Mouse (Mus musculus): Measurements from ENCODE around the gene Klhl30. TPM values are rescaled to one million over a fixed set of nuclear protein-coding genes. Genes with fewer than 3 reads are reported as not detected.
A peak's percentile ranks its signal among the peaks of the same experiment; 100 is the strongest.

Gene Klhl30
- polyA plus RNA-seq, 1 experiment, result 0.21 TPM

DNA sequence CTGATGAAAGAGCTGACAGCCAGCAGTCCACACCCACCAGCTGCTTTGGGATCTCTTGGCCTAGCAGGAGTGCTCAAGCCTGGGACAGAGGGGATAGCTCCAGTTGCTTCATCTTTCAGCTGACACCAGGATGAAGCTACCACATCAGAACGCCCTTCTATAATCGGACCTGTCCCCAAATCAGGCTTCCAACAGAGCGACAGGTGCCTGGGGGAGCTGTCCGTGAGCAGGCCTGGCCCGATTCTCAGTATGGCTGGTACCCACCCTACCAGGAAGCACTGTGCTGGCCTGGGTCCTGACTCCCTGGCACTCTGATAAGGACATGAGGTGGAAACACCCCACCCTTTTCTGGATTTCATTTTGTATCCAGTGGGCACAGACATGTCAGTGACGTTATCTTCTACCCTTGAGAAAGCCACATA, 22.6 kb downstream of the Klhl30 start:
- Histone ChIP-seq H3K36me3 (ENCODE audit: control insufficient read depth, insufficient read depth, low read length) (peaks cover 1% of the 10 kb centered on the region; the same call in 1 of the 2 replicates), H3K4me1 (ENCODE audit: control insufficient read depth, insufficient read depth, low read length) (no peaks in the 10 kb centered on the region), H3K4me3 (ENCODE audit: control insufficient read depth, low read depth, low read length) (no peak overlapping the region), H3K27me3 (ENCODE audit: control insufficient read depth, insufficient read depth, low read length) (no peaks in the 10 kb centered on the region), H3K27ac (ENCODE audit: control insufficient read depth, insufficient read depth, low read depth, low read length) (no peak overlapping the region)
- TF ChIP-seq POLR2A (IDR thresholded peaks at IDR 0.05; ENCODE audit: control insufficient read depth, low read depth, low read length), result no peak
- no peak for TF ChIP-seq CTCF (IDR thresholded peaks at IDR 0.05; ENCODE audit: control insufficient read depth, insufficient read depth, insufficient replicate concordance, low read depth, low read length)

DNA sequence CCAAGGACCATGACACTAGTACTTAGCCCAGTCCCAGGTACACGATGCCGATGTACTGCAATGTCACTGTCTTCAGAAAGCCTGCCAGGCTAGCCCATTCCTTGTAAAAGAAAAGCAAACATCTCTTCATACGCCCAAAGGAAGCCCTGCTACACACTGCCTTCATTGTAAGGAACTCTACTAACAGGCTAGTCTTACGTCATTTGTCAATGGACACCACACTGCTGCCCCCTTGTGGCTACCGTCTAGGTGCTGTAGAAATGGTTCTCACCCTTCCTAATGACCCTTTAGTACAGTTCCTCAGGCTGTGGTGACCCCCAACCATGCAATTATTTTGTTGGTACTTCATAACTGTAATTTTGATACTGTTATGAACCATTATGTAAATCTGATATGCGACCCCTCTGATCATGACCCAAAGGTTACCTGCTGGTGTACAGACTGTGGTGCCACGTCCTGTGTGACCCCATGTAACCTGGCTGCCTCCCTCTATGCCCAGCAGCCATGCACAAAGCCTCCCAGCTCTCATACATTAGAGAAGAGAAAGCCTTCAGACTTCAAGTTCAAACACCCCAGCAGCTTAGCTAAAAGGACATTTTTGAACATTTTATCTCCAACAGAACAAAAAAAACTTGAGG, 29.8 kb downstream of the Klhl30 start:
- Histone ChIP-seq H3K27ac (ENCODE audit: control insufficient read depth, insufficient read depth, low read depth, low read length) (no peak overlapping the region), H3K36me3 (ENCODE audit: control insufficient read depth, insufficient read depth, low read length) (peaks cover 4% of the 10 kb centered on the region), H3K4me3 (ENCODE audit: control insufficient read depth, low read depth, low read length) (no peak overlapping the region), H3K4me1 (ENCODE audit: control insufficient read depth, insufficient read depth, low read length) (no peaks in the 10 kb centered on the region), H3K27me3 (ENCODE audit: control insufficient read depth, insufficient read depth, low read length) (no peaks in the 10 kb centered on the region)
- no peak for TF ChIP-seq POLR2A (IDR thresholded peaks at IDR 0.05; ENCODE audit: control insufficient read depth, low read depth, low read length)
- no peak; the same call in 1 of the 2 replicates for TF ChIP-seq CTCF (IDR thresholded peaks at IDR 0.05; ENCODE audit: control insufficient read depth, insufficient read depth, insufficient replicate concordance, low read depth, low read length)

- Histone ChIP-seq H3K27ac (ENCODE audit: control insufficient read depth, insufficient read depth, low read depth, low read length) (no peak overlapping the region), H3K27me3 (ENCODE audit: control insufficient read depth, insufficient read depth, low read length) (no peaks in the 10 kb centered on the region), H3K36me3 (ENCODE audit: control insufficient read depth, insufficient read depth, low read length) (peaks cover 4% of the 10 kb centered on the region), H3K4me1 (ENCODE audit: control insufficient read depth, insufficient read depth, low read length) (no peaks in the 10 kb centered on the region), H3K4me3 (ENCODE audit: control insufficient read depth, low read depth, low read length) (no peak overlapping the region)
- TF ChIP-seq CTCF (IDR thresholded peaks at IDR 0.05; ENCODE audit: control insufficient read depth, insufficient read depth, insufficient replicate concordance, low read depth, low read length), result no peak
- no peak for TF ChIP-seq POLR2A (IDR thresholded peaks at IDR 0.05; ENCODE audit: control insufficient read depth, low read depth, low read length)
Observed at GRCm38 (mm10) chr1:91381091-91381471, 30.3 kb downstream of the Klhl30 start.

DNA sequence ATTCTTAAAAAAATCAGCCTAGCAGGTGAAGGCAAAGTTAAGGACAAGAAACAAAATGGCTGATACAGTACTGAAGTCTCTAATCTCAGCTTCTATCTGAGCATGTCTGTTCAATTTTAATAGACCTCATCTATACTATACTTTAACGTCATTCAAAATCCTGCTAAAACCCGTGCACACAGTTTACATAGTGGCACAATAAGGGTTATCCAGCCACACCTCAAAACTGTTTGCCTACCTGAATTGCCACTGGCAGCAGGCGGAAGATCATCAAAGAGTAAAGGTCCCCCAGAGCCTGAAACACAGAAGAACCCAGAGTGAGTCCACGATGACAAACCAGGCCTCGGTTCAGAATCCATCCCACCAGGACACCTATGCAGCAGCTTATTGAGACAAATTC, 39.6 kb downstream of the Klhl30 start:
- Histone ChIP-seq H3K36me3 (ENCODE audit: control insufficient read depth, insufficient read depth, low read length) (no peaks in the 10 kb centered on the region; the same call in 1 of the 2 replicates), H3K4me3 (ENCODE audit: control insufficient read depth, low read depth, low read length) (no peak overlapping the region), H3K27me3 (ENCODE audit: control insufficient read depth, insufficient read depth, low read length) (no peaks in the 10 kb centered on the region), H3K4me1 (ENCODE audit: control insufficient read depth, insufficient read depth, low read length) (no peaks in the 10 kb centered on the region), H3K27ac (ENCODE audit: control insufficient read depth, insufficient read depth, low read depth, low read length) (no peak overlapping the region)
- TF ChIP-seq POLR2A (IDR thresholded peaks at IDR 0.05; ENCODE audit: control insufficient read depth, low read depth, low read length), result no peak
- no peak for TF ChIP-seq CTCF (IDR thresholded peaks at IDR 0.05; ENCODE audit: control insufficient read depth, insufficient read depth, insufficient replicate concordance, low read depth, low read length)

DNA sequence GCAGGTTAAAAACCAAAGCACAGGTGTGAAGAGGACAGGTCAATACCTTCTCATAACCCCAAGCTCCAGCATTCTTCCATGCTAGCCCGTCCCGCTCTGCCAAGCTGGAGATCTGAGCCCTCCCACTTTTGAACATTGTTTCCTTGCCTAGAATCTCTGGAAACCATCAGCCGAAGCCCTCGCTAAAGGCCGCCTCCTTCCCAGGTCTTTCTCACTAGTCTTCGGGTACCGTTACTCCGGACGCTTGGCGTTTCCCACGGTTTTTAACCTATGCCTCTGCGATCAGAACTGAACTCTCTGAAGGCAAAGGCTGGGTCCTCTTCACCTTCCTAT, 47.1 kb downstream of the Klhl30 start:
- H3K4me1 ChIP-seq (ENCODE audit: control insufficient read depth, insufficient read depth, low read length), result peaks cover 4% of the 10 kb centered on the region
- peak overlapping the region; percentile 69 for H3K27ac ChIP-seq (ENCODE audit: control insufficient read depth, insufficient read depth, low read depth, low read length)
- TF ChIP-seq CTCF (IDR thresholded peaks at IDR 0.05; ENCODE audit: control insufficient read depth, insufficient read depth, insufficient replicate concordance, low read depth, low read length) (no peak), POLR2A (IDR thresholded peaks at IDR 0.05; ENCODE audit: control insufficient read depth, low read depth, low read length) (no peak)
- H3K36me3 ChIP-seq (ENCODE audit: control insufficient read depth, insufficient read depth, low read length), result no peaks in the 10 kb centered on the region
- peak overlapping the region; percentile 81 for H3K4me3 ChIP-seq (ENCODE audit: control insufficient read depth, low read depth, low read length)
- no peaks in the 10 kb centered on the region for H3K27me3 ChIP-seq (ENCODE audit: control insufficient read depth, insufficient read depth, low read length)

DNA sequence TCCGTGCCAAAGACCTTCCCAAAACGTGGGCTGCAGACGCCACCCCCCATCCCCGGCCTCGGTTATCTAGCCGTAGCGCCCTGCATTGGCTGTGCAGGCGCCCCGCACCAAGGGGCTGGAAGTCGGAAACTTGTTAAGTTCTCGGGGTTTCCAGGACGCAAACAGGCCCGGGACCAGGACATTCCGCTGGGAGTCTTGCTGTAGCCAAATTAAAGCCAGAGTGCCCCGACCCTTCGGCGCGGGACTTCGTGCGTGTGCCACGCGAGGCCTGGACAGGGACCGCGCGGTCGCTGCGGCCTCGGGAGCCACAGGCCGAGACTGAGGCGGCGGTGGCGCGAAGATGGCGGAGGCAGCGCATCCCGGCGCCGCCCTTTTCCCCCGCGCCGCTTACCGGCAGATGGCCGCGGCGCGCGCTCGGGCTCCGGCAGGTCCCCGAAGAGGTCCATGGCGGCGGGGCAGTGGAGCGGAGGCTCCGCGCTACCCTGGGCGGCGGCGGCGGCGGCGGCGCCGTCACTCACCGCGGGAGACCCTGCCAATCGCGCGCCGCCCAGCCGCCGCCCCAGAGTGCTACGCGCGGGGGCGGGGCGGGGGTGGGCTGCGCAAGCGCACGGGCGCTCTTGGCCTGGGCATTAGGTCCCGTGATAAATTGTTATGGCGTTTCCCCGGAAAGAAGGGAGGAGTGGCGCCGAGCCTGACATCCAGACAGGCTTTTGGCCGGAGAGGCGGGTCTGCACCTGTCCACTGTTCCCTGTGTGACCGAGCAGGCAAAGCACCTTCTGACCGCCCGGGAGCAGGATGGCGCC, 47.6 kb downstream of the Klhl30 start, which contains the start of gene Ilkap:
Gene Ilkap, minus strand, starts transcription at position 556 of the 803 bp plus-strand sequence.
- TF ChIP-seq POLR2A (IDR thresholded peaks at IDR 0.05; ENCODE audit: control insufficient read depth, low read depth, low read length) (no peak), CTCF (IDR thresholded peaks at IDR 0.05; ENCODE audit: control insufficient read depth, insufficient read depth, insufficient replicate concordance, low read depth, low read length) (no peak)
- H3K4me1 ChIP-seq (ENCODE audit: control insufficient read depth, insufficient read depth, low read length), result peaks cover 4% of the 10 kb centered on the region
- no peaks in the 10 kb centered on the region for H3K36me3 ChIP-seq (ENCODE audit: control insufficient read depth, insufficient read depth, low read length)
- no peaks in the 10 kb centered on the region for H3K27me3 ChIP-seq (ENCODE audit: control insufficient read depth, insufficient read depth, low read length)
- H3K4me3 ChIP-seq (ENCODE audit: control insufficient read depth, low read depth, low read length), result peak within 1 kb of the TSS; percentile 81
- peak within 1 kb of the TSS; percentile 71 for H3K27ac ChIP-seq (ENCODE audit: control insufficient read depth, insufficient read depth, low read depth, low read length)

- TF ChIP-seq POLR2A (IDR thresholded peaks at IDR 0.05; ENCODE audit: control insufficient read depth, low read depth, low read length) (no peak), CTCF (IDR thresholded peaks at IDR 0.05; ENCODE audit: control insufficient read depth, insufficient read depth, insufficient replicate concordance, low read depth, low read length) (no peak)
- peaks cover 5% of the 10 kb centered on the region for H3K4me1 ChIP-seq (ENCODE audit: control insufficient read depth, insufficient read depth, low read length)
- peak overlapping the region; percentile 88 for H3K4me3 ChIP-seq (ENCODE audit: control insufficient read depth, low read depth, low read length)
- H3K36me3 ChIP-seq (ENCODE audit: control insufficient read depth, insufficient read depth, low read length), result no peaks in the 10 kb centered on the region
- no peaks in the 10 kb centered on the region for H3K27me3 ChIP-seq (ENCODE audit: control insufficient read depth, insufficient read depth, low read length)
- peak overlapping the region; percentile 94 for H3K27ac ChIP-seq (ENCODE audit: control insufficient read depth, insufficient read depth, low read depth, low read length)
Observed at GRCm38 (mm10) chr1:91404976-91405375, 54.2 kb downstream of the Klhl30 start.
